Mouse (Mus musculus) MEL (cell line): ENCODE measurements around the gene Nrf1.

Experiments used
- CTCF ChIP-seq, 3 experiments: IDR thresholded peaks in 2 of 3; conservative IDR thresholded peaks in 1 of 3; 2 replicates each; pipeline ENCODE4 v1.5.1; 2011 to 2012; ENCODE audit warnings: low read length in 3 of 3, low read depth in 2 of 3, mild to moderate bottlenecking in 2 of 3, improper control_type of control experiment in 1 of 3, inconsistent platforms in 1 of 3, mixed read lengths in 1 of 3, moderate library complexity in 1 of 3; ENCODE audit not compliant: control insufficient read depth in 1 of 3, insufficient read depth in 1 of 3, poor library complexity in 1 of 3, severe bottlenecking in 1 of 3
- GATA1 ChIP-seq: IDR thresholded peaks from 2 replicates; pipeline ENCODE4 v1.6.1; 2011; ENCODE audit warnings: low read depth, low read length, improper control_type of control experiment
- NELFE ChIP-seq: IDR thresholded peaks from 2 replicates; pipeline ENCODE4 v1.6.1; 2011; ENCODE audit warnings: low read depth, low read length, improper control_type of control experiment
- POLR2A ChIP-seq, 2 experiments: IDR thresholded peaks; 2 replicates each; pipeline ENCODE4 v1.6.1; 2011 to 2012; ENCODE audit warnings: low read length in 2 of 2, mild to moderate bottlenecking in 2 of 2, control low read depth in 1 of 2, improper control_type of control experiment in 1 of 2, low read depth in 1 of 2, moderate library complexity in 1 of 2; ENCODE audit not compliant: control insufficient read depth in 1 of 2, insufficient read depth in 1 of 2, poor library complexity in 1 of 2
- TCF12 ChIP-seq: IDR thresholded peaks from 2 replicates; pipeline ENCODE4 v1.6.1; 2014; ENCODE audit warnings: low read depth, mild to moderate bottlenecking, inconsistent platforms, low read length, improper control_type of control experiment, moderate library complexity

- TF ChIP-seq TCF12 (no peak), NELFE (no peak), POLR2A (IDR thresholded peaks at IDR 0.05; ENCODE audit: control insufficient read depth in 1 of 2, insufficient read depth in 1 of 2, low read depth in 1 of 2, low read length in 2 of 2, poor library complexity in 1 of 2) (no peak), CTCF (IDR thresholded peaks at IDR 0.05 in 2 of 3, conservative IDR thresholded peaks at IDR 0.05 in 1 of 3; ENCODE audit: control insufficient read depth in 1 of 3, insufficient read depth in 1 of 3, low read depth in 2 of 3, low read length in 3 of 3, poor library complexity in 1 of 3, severe bottlenecking in 1 of 3) (no peak), GATA1 (no peak)
Observed at GRCm38 (mm10) chr6:30035112-30035511, 12.7 kb upstream of the Nrf1 start.
